Mouse (Mus musculus) liver, embryonic 14.5 days (tissue): Measurements from ENCODE around the gene Sarnp. TPM values are rescaled to one million over a fixed set of nuclear protein-coding genes. Genes with fewer than 3 reads are reported as not detected.

ENCODE experiments used
- ATAC-seq: fragments of 200-750 bp; cut with Nextera tagmentation; 2 replicates; pipeline ENCODE4 v1.8.0; 2017; ENCODE audit warnings: moderate number of reproducible peaks, mild to moderate bottlenecking, moderate library complexity; ENCODE audit not compliant: insufficient read depth
- DNase-seq, 3 experiments: peaks; one replicate each; pipeline ENCODE4 v3.0.0-alpha.2; 2012 to 2013; ENCODE audit warnings: low read depth in 3 of 3, low spot score in 3 of 3
- H3K27ac ChIP-seq: fragments of 300-500 bp; sonication (generic); 2 replicates; pipeline ENCODE4 v1.5.1; 2014; ENCODE audit warnings: moderate library complexity, mild to moderate bottlenecking, control low read depth, inconsistent platforms
- H3K27me3 ChIP-seq: fragments of 300-500 bp; sonication (generic); 2 replicates; pipeline ENCODE4 v1.6.1; 2014; ENCODE audit warnings: mild to moderate bottlenecking, low read length, moderate library complexity; ENCODE audit not compliant: control insufficient read depth, insufficient read depth
- H3K36me3 ChIP-seq: fragments of 300-500 bp; sonication (generic); replicated peaks from 2 replicates; pipeline ENCODE4 v1.6.1; 2014; ENCODE audit warnings: low read depth; ENCODE audit not compliant: control insufficient read depth, insufficient read depth
- H3K4me1 ChIP-seq, 2 experiments: fragments of 200-500 bp in 1 of 2; fragments of 300-500 bp in 1 of 2; sonication (generic) in 1 of 2; replicated peaks; 2 replicates each; pipeline ENCODE4 v1.6.1; 2012 to 2014; ENCODE audit warnings: antibody characterized with exemption in 1 of 2, inconsistent platforms in 1 of 2, low read length in 1 of 2; ENCODE audit not compliant: control insufficient read depth in 2 of 2, insufficient read depth in 2 of 2
- H3K4me2 ChIP-seq: fragments of 300-500 bp; sonication (generic); 2 replicates; pipeline ENCODE4 v1.6.1; 2014; ENCODE audit warnings: low read depth, mild to moderate bottlenecking, control low read depth, moderate library complexity
- H3K4me3 ChIP-seq, 2 experiments: fragments of 200-500 bp in 1 of 2; fragments of 300-500 bp in 1 of 2; sonication (generic) in 1 of 2; 2 replicates each; pipeline ENCODE4 v1.5.1; 2012 to 2014; ENCODE audit warnings: low read depth in 2 of 2, low read length in 2 of 2, mild to moderate bottlenecking in 2 of 2, control low read depth in 1 of 2, inconsistent platforms in 1 of 2, moderate library complexity in 1 of 2; ENCODE audit not compliant: insufficient read depth in 1 of 2
- H3K9ac ChIP-seq: fragments of 300-500 bp; sonication (generic); replicated peaks from 2 replicates; pipeline ENCODE4 v1.6.1; 2014; ENCODE audit warnings: mild to moderate bottlenecking, control low read depth, moderate library complexity
- H3K9me3 ChIP-seq: fragments of 300-500 bp; sonication (generic); 2 replicates; pipeline ENCODE4 v1.6.1; 2016; ENCODE audit warnings: low read length, mixed read lengths; ENCODE audit not compliant: control insufficient read depth
- CTCF ChIP-seq: IDR thresholded peaks from 2 replicates; pipeline ENCODE4 v1.5.1; 2016; ENCODE audit warnings: antibody characterized with exemption, low read depth, control low read depth
- EP300 ChIP-seq: IDR thresholded peaks from 2 replicates; pipeline ENCODE4 v1.6.1; 2016; ENCODE audit warnings: antibody characterized with exemption, low read depth
- WGBS: fragments of 180-500 bp; shearing (Covaris S2); extraction: QIAGEN DNeasy Blood & Tissue Kit; methylation state at CpG from one replicate; pipeline ENCODE4 v1.1.7; 2014; ENCODE audit not compliant: insufficient replicate concordance; 5-methylcytosine and 5-hydroxymethylcytosine counted together
- polyA plus RNA-seq, 2 experiments: library from polyadenylated mRNA; depleted of rRNA in 1 of 2; stranded (reverse) in 1 of 2; unstranded in 1 of 2; fragments of >200 nt; fragmentation: Nextera tagmentation in 1 of 2; extraction: Ambion mirVana in 1 of 2; gene quantifications; 2 replicates each; pipeline versions ENCODE4 v1.2.1 to v1.2.3; 2012 to 2014

Gene Sarnp
- polyA plus RNA-seq, 2 experiments, result 61.2 to 122 TPM

DNA sequence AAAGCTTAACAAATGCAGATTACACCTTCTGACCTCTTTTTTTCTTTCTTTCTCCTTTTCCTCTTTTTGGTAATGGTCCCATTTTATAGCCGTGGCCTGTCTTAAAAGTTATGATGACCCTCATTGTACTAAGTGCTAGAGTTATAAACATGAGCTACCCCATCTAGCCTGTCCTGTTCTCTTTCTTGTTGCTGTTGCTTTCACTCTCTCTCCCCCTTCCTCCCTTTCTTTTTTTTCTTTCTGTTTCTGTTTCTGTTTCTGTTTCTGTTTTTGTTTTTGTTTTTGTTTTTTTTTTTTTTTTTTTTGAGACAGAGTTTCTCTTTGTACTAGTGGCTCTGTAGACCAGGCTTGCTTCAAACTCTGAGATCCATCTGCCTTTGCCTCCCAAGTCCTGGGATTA, 49.4 kb downstream of the Sarnp start:
- no peak for TF ChIP-seq EP300
- no peak for TF ChIP-seq CTCF
- Histone ChIP-seq H3K27me3 (no peaks in the 10 kb centered on the region), H3K9ac (no peak overlapping the region), H3K36me3 (peaks cover 14% of the 10 kb centered on the region), H3K4me1 (no peaks in the 10 kb centered on the region), H3K27ac (no peak overlapping the region), H3K4me2 (no peak overlapping the region), H3K4me3 (no peak overlapping the region), H3K9me3 (no peaks in the 10 kb centered on the region)
- 70% methylated on average over 1 of the region's 1 CpGs for WGBS
- DNase-seq (no peak), ATAC-seq (no peak)

- no peak overlapping the region for H3K27ac ChIP-seq
- no peak overlapping the region for H3K9ac ChIP-seq
- H3K4me1 ChIP-seq, result no peaks in the 10 kb centered on the region
- TF ChIP-seq EP300, result no peak
- peaks cover 37% of the 10 kb centered on the region for H3K36me3 ChIP-seq
- H3K4me2 ChIP-seq, result no peak overlapping the region
- ATAC-seq, result no peak
- DNase-seq, result no peak
- no peak overlapping the region for H3K4me3 ChIP-seq
- H3K9me3 ChIP-seq, result no peaks in the 10 kb centered on the region
- H3K27me3 ChIP-seq, result no peaks in the 10 kb centered on the region
- WGBS, result 64% methylated on average over 3 of the region's 3 CpGs
Measured at GRCm38 (mm10) chr10:128870341-128870740, 53.2 kb downstream of the Sarnp start.

GRCm38 (mm10) chr10:128878291-128878690, 61.2 kb downstream of the Sarnp start:
- no peak for ATAC-seq
- TF ChIP-seq CTCF, result no peak
- TF ChIP-seq EP300, result no peak
- peaks cover 22% of the 10 kb centered on the region for H3K36me3 ChIP-seq

DNA sequence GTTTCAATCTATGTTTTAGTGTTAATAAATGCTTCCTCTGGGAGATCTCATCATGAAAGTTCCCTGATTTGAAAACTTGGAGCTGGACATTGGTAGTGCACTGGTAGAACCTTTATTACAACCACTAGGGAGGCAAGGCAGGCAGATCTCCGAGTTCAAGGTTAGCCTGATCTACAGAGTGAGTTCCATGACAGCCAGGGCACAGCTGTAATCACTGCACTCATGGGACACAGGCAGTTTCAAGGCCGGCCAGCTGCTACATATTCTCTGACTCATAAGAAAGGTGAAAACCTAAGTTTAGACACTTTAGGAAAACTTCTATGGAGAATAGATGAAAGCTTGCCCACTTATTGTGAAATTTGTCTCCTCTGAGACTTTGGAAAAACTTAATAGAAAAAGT, 61.7 kb downstream of the Sarnp start:
- Histone ChIP-seq H3K4me1 (no peaks in the 10 kb centered on the region), H3K27me3 (no peaks in the 10 kb centered on the region), H3K4me2 (no peak overlapping the region), H3K9ac (no peak overlapping the region), H3K9me3 (no peaks in the 10 kb centered on the region), H3K4me3 (no peak overlapping the region), H3K36me3 (peaks cover 18% of the 10 kb centered on the region), H3K27ac (no peak overlapping the region)
- no peak for DNase-seq
- WGBS, result 66% methylated on average over 2 of the region's 2 CpGs
- TF ChIP-seq EP300 (no peak), CTCF (no peak)
- ATAC-seq, result no peak

More at GRCm38 (mm10) chr10:128878291-128878690, 61.2 kb downstream of the Sarnp start:
- H3K27me3 ChIP-seq, result no peaks in the 10 kb centered on the region
- H3K4me2 ChIP-seq, result no peak overlapping the region
- no peaks in the 10 kb centered on the region for H3K9me3 ChIP-seq
- no peaks in the 10 kb centered on the region for H3K4me1 ChIP-seq
- H3K27ac ChIP-seq, result no peak overlapping the region
- no peak overlapping the region for H3K4me3 ChIP-seq
- no peak overlapping the region for H3K9ac ChIP-seq
- DNase-seq, result no peak

GRCm38 (mm10) chr10:128882067-128882466, 64.9 kb downstream of the Sarnp start:
- no peak for ATAC-seq
- H3K9me3 ChIP-seq, result no peaks in the 10 kb centered on the region
- no peak for TF ChIP-seq CTCF
- no peak for TF ChIP-seq EP300

More at GRCm38 (mm10) chr10:128882067-128882466, 64.9 kb downstream of the Sarnp start:
- Histone ChIP-seq H3K4me3 (no peak overlapping the region), H3K27me3 (no peaks in the 10 kb centered on the region), H3K36me3 (peaks cover 5% of the 10 kb centered on the region), H3K4me2 (no peak overlapping the region), H3K27ac (no peak overlapping the region), H3K4me1 (peaks cover 0 to 5% of the 10 kb centered on the region in 2 experiments; a peak in 3 of 4 replicates), H3K9ac (no peak overlapping the region)
- DNase-seq, result no peak
- 76% methylated on average over 5 of the region's 5 CpGs for WGBS
